10 mouse cellular contexts compared by ENCODE assay signal in the genomic region with DNA sequence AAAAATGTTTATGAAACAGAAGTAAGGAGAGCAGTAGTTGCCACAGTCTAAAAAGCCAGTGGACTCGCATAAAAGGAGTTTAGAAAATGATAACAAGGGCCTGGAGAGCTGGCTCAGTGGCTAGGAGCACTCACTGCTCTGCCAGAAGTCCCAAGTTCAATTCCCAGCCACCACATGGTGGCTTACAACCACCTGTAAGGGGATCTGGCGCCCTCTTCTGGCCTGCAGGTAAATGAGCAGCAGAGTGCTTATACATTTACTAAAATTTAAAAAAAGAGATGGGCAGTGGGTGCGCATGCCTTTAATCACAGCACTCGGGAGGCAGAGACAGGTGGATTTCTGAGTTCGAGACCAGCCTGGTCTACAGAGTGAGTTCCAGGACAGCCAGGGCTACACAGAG. TPM values are rescaled to one million over a fixed set of nuclear protein-coding genes. Genes with fewer than 3 reads are reported as not detected.
DNase-seq lines count a peak whose midpoint lies in the region; ATAC-seq and TF ChIP-seq lines count a peak whose summit lies in the region.
"Had no signal": no experiment of that assay in that cellular context is flagged by ENCODE, and none has a peak within 500 bp of the region (broad histone marks: within the 10 kb centered on the region; RNA-seq: fewer than 3 reads in every experiment).

No protein-coding gene starts in this region.

- TF ChIP-seq CTCF in heart, postnatal 0 days (IDR thresholded peaks at IDR 0.05; ENCODE audit: low read depth), result 0 out of 2 replicates have a peak, but pooled peaks have one; percentile 11

- H3K4me3 ChIP-seq in heart, postnatal 0 days (ENCODE audit: low read depth, low read length), result no peak overlapping the region
- H3K4me3 ChIP-seq in forebrain, embryonic 14.5 days (ENCODE audit: low read depth, low read length), result no peak overlapping the region
- H3K4me3 ChIP-seq: midbrain, embryonic 10.5 days had no signal

- no peak for DNase-seq in heart, postnatal 0 days (ENCODE audit: low spot score)
- DNase-seq in heart, postnatal 10 days, result no peak
- DNase-seq in right cerebral cortex, postnatal 14 days, result peak; percentile 13
- DNase-seq in right cerebral cortex, postnatal 10 days (ENCODE audit: low spot score in 2 of 2), result no peak
- peak; percentile 9 for DNase-seq in brain, adult 2 months (ENCODE audit: low read depth, low spot score)
- peak; percentile 62 for DNase-seq in thymus, postnatal 14 days
- DNase-seq in forebrain, embryonic 14.5 days (ENCODE audit: low spot score), result no peak
- no peak for DNase-seq in left cerebral cortex, postnatal 25 days (ENCODE audit: low spot score in 2 of 2)
- DNase-seq: gastrocnemius, postnatal 36 days had no signal

- H3K9ac ChIP-seq in heart, postnatal 0 days (replicated peaks; ENCODE audit: low read depth, low read length), result no peak overlapping the region
- H3K9ac ChIP-seq in forebrain, embryonic 14.5 days (ENCODE audit: low read length), result no peak overlapping the region

- 65% methylated on average over 5 of the region's 5 CpGs for WGBS in heart, postnatal 0 days
- WGBS in forebrain, embryonic 14.5 days, result 58% methylated on average over 5 of the region's 5 CpGs

- H3K4me2 ChIP-seq in heart, postnatal 0 days (ENCODE audit: low read depth, low read length), result no peak overlapping the region
- no peak overlapping the region for H3K4me2 ChIP-seq in forebrain, embryonic 14.5 days (ENCODE audit: low read length)

- H3K27me3 ChIP-seq in heart, postnatal 0 days (ENCODE audit: control insufficient read depth, insufficient read depth, low read length), result no peaks in the 10 kb centered on the region
- no peaks in the 10 kb centered on the region for H3K27me3 ChIP-seq in forebrain, embryonic 14.5 days (replicated peaks; ENCODE audit: control insufficient read depth, insufficient read depth, low read length)

- H3K27ac ChIP-seq in heart, postnatal 0 days (ENCODE audit: low read depth), result no peak overlapping the region
- H3K27ac ChIP-seq in forebrain, embryonic 14.5 days (ENCODE audit: low read depth, low read length), result no peak overlapping the region
- H3K27ac ChIP-seq: midbrain, embryonic 10.5 days had no signal

- H3K36me3 ChIP-seq in heart, postnatal 0 days (replicated peaks; ENCODE audit: control insufficient read depth, insufficient read depth, low read length), result no peaks in the 10 kb centered on the region
- no peaks in the 10 kb centered on the region for H3K36me3 ChIP-seq in forebrain, embryonic 14.5 days (ENCODE audit: control insufficient read depth, insufficient read depth, low read length)
- H3K36me3 ChIP-seq: midbrain, embryonic 10.5 days had no signal

- no peak for ATAC-seq in heart, postnatal 0 days (ENCODE audit: insufficient read depth, low read depth)
- ATAC-seq in forebrain, embryonic 14.5 days, result no peak

- no peaks in the 10 kb centered on the region for H3K4me1 ChIP-seq in heart, postnatal 0 days (ENCODE audit: control insufficient read depth, insufficient read depth)
- H3K4me1 ChIP-seq in forebrain, embryonic 14.5 days (ENCODE audit: control insufficient read depth, insufficient read depth, low read length), result no peaks in the 10 kb centered on the region
- H3K4me1 ChIP-seq: midbrain, embryonic 10.5 days had no signal

- H3K9me3 ChIP-seq in heart, postnatal 0 days (replicated peaks; ENCODE audit: control insufficient read depth, low read length), result no peaks in the 10 kb centered on the region
- 0 out of 2 replicates have a peak, but pooled peaks cover 2% of the 10 kb centered on the region for H3K9me3 ChIP-seq in forebrain, embryonic 14.5 days (replicated peaks; ENCODE audit: control insufficient read depth, low read length)
- H3K9me3 ChIP-seq: midbrain, embryonic 10.5 days had no signal

- no peak for TF ChIP-seq EP300 in heart, postnatal 0 days (IDR thresholded peaks at IDR 0.05; ENCODE audit: low read depth)

- intact Hi-C loops in heart, postnatal 10 days (cut with DNase I), result no loop called here
- intact Hi-C loops in left cerebral cortex, postnatal 25 days (cut with DNase I), result no loop called here

RNA-seq across cellular contexts. Expression of a gene that starts 11.8 kb away (rescaled TPM):
- total RNA-seq in heart, postnatal 0 days (2014; rRNA removed; ENCODE audit: low replicate concordance), result not detected in 2 replicates
- polyA plus RNA-seq in heart, postnatal 0 days (2015; fragmentation: Nextera tagmentation; extraction: Ambion mirVana), result not detected in 2 replicates
- not detected for total RNA-seq in heart, postnatal 10 days (2021)
- polyA plus RNA-seq in forebrain, embryonic 14.5 days (2014; fragmentation: Nextera tagmentation; extraction: Ambion mirVana), result 0.36 TPM in 1 of 2 replicates, not detected in the other
- total RNA-seq in left cerebral cortex, postnatal 25 days (2021), result not detected
- total RNA-seq: gastrocnemius, postnatal 36 days had no signal

RNA-seq across cellular contexts. Expression of a gene that starts 22.6 kb away (rescaled TPM):
- 13.5 and 13.6 TPM in 2 replicates for total RNA-seq in heart, postnatal 0 days (2014; rRNA removed; ENCODE audit: low replicate concordance)
- 7.1 and 7.2 TPM in 2 replicates for polyA plus RNA-seq in heart, postnatal 0 days (2015; fragmentation: Nextera tagmentation; extraction: Ambion mirVana)
- 10 to 100 TPM; 21.4 to 22.4 TPM for total RNA-seq in heart, postnatal 10 days (2021)
- polyA plus RNA-seq in forebrain, embryonic 14.5 days (2014; fragmentation: Nextera tagmentation; extraction: Ambion mirVana), result 38.8 and 41.6 TPM in 2 replicates
- total RNA-seq in left cerebral cortex, postnatal 25 days (2021), result 10 to 100 TPM; 26.5 to 26.7 TPM

Comparison
In these comparisons a context has a peak if more than half of its experiments do, and no peak if none do; other contexts are left out.
1. DNase-seq: peak in right cerebral cortex, postnatal 14 days (single experiment), brain, adult 2 months (single experiment) and thymus, postnatal 14 days (single experiment); none in heart, postnatal 0 days (single experiment), heart, postnatal 10 days (0 of 2), right cerebral cortex, postnatal 10 days (0 of 2), forebrain, embryonic 14.5 days (single experiment) and left cerebral cortex, postnatal 25 days (0 of 2).